Mouse (Mus musculus) CD4-positive, CD25-positive, alpha-beta regulatory T cell, adult 2 months (primary cell): ENCODE measurements around the gene Gm28053.

ENCODE experiments used
- DNase-seq: peaks from one replicate; pipeline ENCODE4 v3.0.0-alpha.2; 2012; ENCODE audit warnings: low read depth, low spot score

The Gm28053 gene

GRCm38 (mm10) chr6:48689320-48689719, 29.1 kb upstream of the Gm28053 start:
- peak; percentile 52 for DNase-seq

- peak; percentile 39 for DNase-seq
Measured at GRCm38 (mm10) chr6:48692962-48693361, 25.4 kb upstream of the Gm28053 start.

- peak; percentile 52 for DNase-seq
Measured at GRCm38 (mm10) chr6:48696830-48697554, 21.4 kb upstream of the Gm28053 start.

GRCm38 (mm10) chr6:48697555-48697930, 20.9 kb upstream of the Gm28053 start:
- DNase-seq: no peak

- DNase-seq: no peak
Measured at GRCm38 (mm10) chr6:48698066-48698856, 20.1 kb upstream of the Gm28053 start.

GRCm38 (mm10) chr6:48698888-48699287, 19.5 kb upstream of the Gm28053 start:
- no peak for DNase-seq

- peak; percentile 67 for DNase-seq
Measured at GRCm38 (mm10) chr6:48700251-48701075, 17.9 kb upstream of the Gm28053 start.

GRCm38 (mm10) chr6:48702146-48702545, 16.3 kb upstream of the Gm28053 start:
- DNase-seq: peak; percentile 33

GRCm38 (mm10) chr6:48702601-48703000, 15.8 kb upstream of the Gm28053 start:
- DNase-seq: peak; percentile 45

- DNase-seq: no peak
Measured at GRCm38 (mm10) chr6:48704146-48704545, 14.3 kb upstream of the Gm28053 start.

GRCm38 (mm10) chr6:48706130-48706529, 12.3 kb upstream of the Gm28053 start:
- peak; percentile 62 for DNase-seq

GRCm38 (mm10) chr6:48720326-48720725, 1.9 kb downstream of the Gm28053 start:
- DNase-seq: no peak

GRCm38 (mm10) chr6:48723468-48723867, 5.1 kb downstream of the Gm28053 start:
- peak; percentile 63 for DNase-seq

- peak; percentile 90 for DNase-seq
Measured at GRCm38 (mm10) chr6:48725476-48725875, 7.1 kb downstream of the Gm28053 start.

GRCm38 (mm10) chr6:48727761-48728160, 9.4 kb downstream of the Gm28053 start:
- peak; percentile 92 for DNase-seq

GRCm38 (mm10) chr6:48732864-48733304, 14.5 kb downstream of the Gm28053 start:
- peak; percentile 94 for DNase-seq

- DNase-seq: peak; percentile 58
Measured at GRCm38 (mm10) chr6:48733660-48734059, 15.3 kb downstream of the Gm28053 start.

- peak; percentile 58 for DNase-seq
Measured at GRCm38 (mm10) chr6:48737053-48737452, 18.6 kb downstream of the Gm28053 start.

- DNase-seq: no peak
Measured at GRCm38 (mm10) chr6:48737688-48738087, 19.3 kb downstream of the Gm28053 start.

GRCm38 (mm10) chr6:48738961-48739779, 20.8 kb downstream of the Gm28053 start, which contains the start of gene Gimap1:
Gene Gimap1 (plus strand): TSS chr6:48739054.
- DNase-seq: peak; percentile 82

GRCm38 (mm10) chr6:48739780-48740055, 21.3 kb downstream of the Gm28053 start:
- DNase-seq: no peak
